Mouse (Mus musculus): Measurements from ENCODE around the gene Ncf2.

GRCm38 (mm10) chr1:152771016-152771415 lies 29.0 kb upstream of the Ncf2 start:
- TF ChIP-seq CTCF (IDR thresholded peaks at IDR 0.05; ENCODE audit: low read depth, low read length) (no peak), POLR2A (IDR thresholded peaks at IDR 0.05; ENCODE audit: extremely low read depth, insufficient read depth, low read length) (no peak)
